Mouse (Mus musculus) megakaryocyte, embryonic 14.5 days (primary cell): ENCODE measurements around the gene Ncor2.

Experiments used
- FLI1 ChIP-seq: IDR thresholded peaks from 2 replicates; pipeline ENCODE4 v1.6.1; 2012; ENCODE audit warnings: low read length, inconsistent platforms, mixed read lengths
- GATA1 ChIP-seq: IDR thresholded peaks from 3 replicates; pipeline ENCODE4 v1.6.1; 2012; ENCODE audit warnings: mixed read lengths, low read length, inconsistent platforms, borderline replicate concordance

- TF ChIP-seq GATA1 (no peak), FLI1 (no peak)
Observed at GRCm38 (mm10) chr5:125221868-125222267, 42.8 kb upstream of the Ncor2 start.
